In genomic region chr10:34856494-34857146, GRCm38 (mm10) we compare ENCODE assay signal across 30 mouse cellular contexts.
DNase-seq lines count a peak whose midpoint lies in the region; ATAC-seq and TF ChIP-seq lines count a peak whose summit lies in the region.
"Had no signal": no experiment of that assay in that cellular context is flagged by ENCODE, and none has a peak within 500 bp of the region (broad histone marks: within the 10 kb centered on the region; RNA-seq: fewer than 3 reads in every experiment).

No protein-coding gene starts in this region.

- no peak for ATAC-seq in hindbrain, postnatal 0 days
- ATAC-seq in hindbrain, embryonic 11.5 days (ENCODE audit: low FRiP score) = no peak
- peak; percentile 78; the same call in 1 of the 2 replicates for ATAC-seq in midbrain, embryonic 15.5 days (replicated peaks)
- ATAC-seq in midbrain, embryonic 11.5 days (ENCODE audit: low FRiP score) = no peak
- no peak for ATAC-seq in granulocyte monocyte progenitor cell, adult 5-6 weeks (replicated peaks; ENCODE audit: poor library complexity, severe bottlenecking)
- ATAC-seq: forebrain, postnatal 0 days had no signal

- H3K4me2 ChIP-seq in hindbrain, postnatal 0 days (ENCODE audit: low read depth, low read length) = no peak overlapping the region
- H3K4me2 ChIP-seq in hindbrain, embryonic 11.5 days (replicated peaks; ENCODE audit: low read depth, low read length) = no peak overlapping the region
- H3K4me2 ChIP-seq in midbrain, embryonic 15.5 days = no peak overlapping the region
- H3K4me2 ChIP-seq in midbrain, embryonic 11.5 days = no peak overlapping the region
- H3K4me2 ChIP-seq: embryonic facial prominence, embryonic 13.5 days; forebrain, embryonic 12.5 days; heart, embryonic 13.5 days; hindbrain, embryonic 12.5 days; hindbrain, embryonic 15.5 days had no signal

- no peak overlapping the region for H3K9ac ChIP-seq in hindbrain, postnatal 0 days (replicated peaks; ENCODE audit: low read length)
- no peak overlapping the region for H3K9ac ChIP-seq in hindbrain, embryonic 11.5 days (ENCODE audit: low read depth, low read length)
- H3K9ac ChIP-seq in midbrain, embryonic 15.5 days = no peak overlapping the region
- no peak overlapping the region for H3K9ac ChIP-seq in midbrain, embryonic 11.5 days (ENCODE audit: low read length)
- H3K9ac ChIP-seq: embryonic facial prominence, embryonic 13.5 days; forebrain, embryonic 12.5 days; forebrain, postnatal 0 days; heart, embryonic 13.5 days; hindbrain, embryonic 12.5 days; hindbrain, embryonic 15.5 days had no signal

- no peaks in the 10 kb centered on the region for H3K4me1 ChIP-seq in hindbrain, postnatal 0 days (ENCODE audit: insufficient read depth, low read length)
- H3K4me1 ChIP-seq in hindbrain, embryonic 11.5 days (replicated peaks; ENCODE audit: control insufficient read depth, insufficient read depth, low read length) = no peaks in the 10 kb centered on the region
- H3K4me1 ChIP-seq in midbrain, embryonic 15.5 days = no peaks in the 10 kb centered on the region
- H3K4me1 ChIP-seq in midbrain, embryonic 11.5 days (ENCODE audit: control insufficient read depth, insufficient read depth, low read length) = no peaks in the 10 kb centered on the region
- H3K4me1 ChIP-seq: embryonic facial prominence, embryonic 10.5 days; embryonic facial prominence, embryonic 13.5 days; forebrain, embryonic 12.5 days; heart, embryonic 10.5 days; heart, embryonic 13.5 days; hindbrain, embryonic 12.5 days; hindbrain, embryonic 15.5 days had no signal

- no peaks in the 10 kb centered on the region for H3K27me3 ChIP-seq in hindbrain, postnatal 0 days (ENCODE audit: insufficient read depth, low read length)
- no peaks in the 10 kb centered on the region for H3K27me3 ChIP-seq in hindbrain, embryonic 11.5 days (ENCODE audit: control insufficient read depth, insufficient read depth, low read length)
- H3K27me3 ChIP-seq in midbrain, embryonic 15.5 days (replicated peaks) = no peaks in the 10 kb centered on the region
- H3K27me3 ChIP-seq in midbrain, embryonic 11.5 days (ENCODE audit: control insufficient read depth, insufficient read depth, low read length) = no peaks in the 10 kb centered on the region
- H3K27me3 ChIP-seq: CH12.LX; embryonic facial prominence, embryonic 13.5 days; forebrain, embryonic 12.5 days; heart, embryonic 13.5 days; hindbrain, embryonic 12.5 days; hindbrain, embryonic 15.5 days had no signal

- DNase-seq in hindbrain, postnatal 0 days (ENCODE audit: low spot score) = peak; percentile 2
- no peak for DNase-seq in hindbrain, embryonic 11.5 days (ENCODE audit: low spot score)
- DNase-seq in midbrain, embryonic 11.5 days (ENCODE audit: low spot score, missing footprints) = no peak
- DNase-seq in retina, embryonic 14.5 days (ENCODE audit: low spot score) = peak; percentile 29
- DNase-seq in lung, postnatal 4 days = no peak
- DNase-seq: adrenal gland, adult 2 months; adrenal gland, postnatal 14 days; B cell, adult 2 months; cerebellum, adult 11-12 months; cerebellum, adult 8-10 months; cerebellum, postnatal 10 days; cerebellum, postnatal 36 days; embryo, embryonic 11 days; forebrain, postnatal 0 days; gastrocnemius, postnatal 25 days; heart, adult 2 months; heart, postnatal 14 days; heart, postnatal 4 days had no signal

- H3K27ac ChIP-seq in hindbrain, postnatal 0 days = no peak overlapping the region
- no peak overlapping the region for H3K27ac ChIP-seq in hindbrain, embryonic 11.5 days (ENCODE audit: low read depth, low read length)
- H3K27ac ChIP-seq in midbrain, embryonic 15.5 days = no peak overlapping the region
- no peak overlapping the region for H3K27ac ChIP-seq in midbrain, embryonic 11.5 days (ENCODE audit: low read depth, low read length)
- H3K27ac ChIP-seq: embryonic facial prominence, embryonic 10.5 days; embryonic facial prominence, embryonic 13.5 days; forebrain, embryonic 12.5 days; heart, adult 2 months; heart, embryonic 10.5 days; heart, embryonic 13.5 days; hindbrain, embryonic 12.5 days; hindbrain, embryonic 15.5 days had no signal

- H3K9me3 ChIP-seq in hindbrain, postnatal 0 days (ENCODE audit: low read length) = no peaks in the 10 kb centered on the region
- no peaks in the 10 kb centered on the region for H3K9me3 ChIP-seq in hindbrain, embryonic 11.5 days (ENCODE audit: control insufficient read depth, low read length)
- H3K9me3 ChIP-seq in midbrain, embryonic 15.5 days = no peaks in the 10 kb centered on the region
- no peaks in the 10 kb centered on the region for H3K9me3 ChIP-seq in midbrain, embryonic 11.5 days (ENCODE audit: control insufficient read depth, low read length)
- H3K9me3 ChIP-seq: embryonic facial prominence, embryonic 10.5 days; embryonic facial prominence, embryonic 13.5 days; forebrain, embryonic 12.5 days; G1E; heart, embryonic 10.5 days; heart, embryonic 13.5 days; hindbrain, embryonic 12.5 days; hindbrain, embryonic 15.5 days had no signal

- TF ChIP-seq CTCF in hindbrain, postnatal 0 days (IDR thresholded peaks at IDR 0.05; ENCODE audit: low read depth) = no peak

- no peak overlapping the region for H3K4me3 ChIP-seq in hindbrain, postnatal 0 days (ENCODE audit: low read length)
- no peak overlapping the region for H3K4me3 ChIP-seq in hindbrain, embryonic 11.5 days (ENCODE audit: low read depth, low read length)
- no peak overlapping the region for H3K4me3 ChIP-seq in midbrain, embryonic 15.5 days
- H3K4me3 ChIP-seq in midbrain, embryonic 11.5 days (ENCODE audit: low read depth, low read length) = no peak overlapping the region
- H3K4me3 ChIP-seq: embryonic facial prominence, embryonic 10.5 days; embryonic facial prominence, embryonic 13.5 days; erythroblast, embryonic 14.5 days; forebrain, embryonic 12.5 days; heart, adult 2 months; heart, embryonic 10.5 days; heart, embryonic 13.5 days; hindbrain, embryonic 12.5 days; hindbrain, embryonic 15.5 days had no signal

- WGBS in hindbrain, postnatal 0 days = 34% methylated on average over 1 of the region's 1 CpGs
- 75% methylated on average over 1 of the region's 1 CpGs for WGBS in hindbrain, embryonic 11.5 days
- 44% methylated on average over 1 of the region's 1 CpGs for WGBS in midbrain, embryonic 15.5 days
- 75% methylated on average over 1 of the region's 1 CpGs for WGBS in midbrain, embryonic 11.5 days

- H3K36me3 ChIP-seq in hindbrain, postnatal 0 days (ENCODE audit: insufficient read depth, low read length) = no peaks in the 10 kb centered on the region
- H3K36me3 ChIP-seq in hindbrain, embryonic 11.5 days (ENCODE audit: control insufficient read depth, insufficient read depth, low read length) = no peaks in the 10 kb centered on the region
- no peaks in the 10 kb centered on the region for H3K36me3 ChIP-seq in midbrain, embryonic 15.5 days (replicated peaks)
- H3K36me3 ChIP-seq in midbrain, embryonic 11.5 days (ENCODE audit: control insufficient read depth, insufficient read depth, low read length) = no peaks in the 10 kb centered on the region
- H3K36me3 ChIP-seq: embryonic facial prominence, embryonic 10.5 days; embryonic facial prominence, embryonic 13.5 days; forebrain, embryonic 12.5 days; G1E; heart, embryonic 10.5 days; heart, embryonic 13.5 days; hindbrain, embryonic 12.5 days; hindbrain, embryonic 15.5 days had no signal

Comparison
In these comparisons a context has a peak if more than half of its experiments do, and no peak if none do; other contexts are left out.
1. DNase-seq: peak in hindbrain, postnatal 0 days (single experiment) and retina, embryonic 14.5 days (single experiment); none in hindbrain, embryonic 11.5 days (single experiment), midbrain, embryonic 11.5 days (single experiment) and lung, postnatal 4 days (0 of 2).